Mouse (Mus musculus): ENCODE measurements around the gene Ptprg.
"Not testable (repeated sequence)": the region's sequence is repeated elsewhere in the genome, so short reads cannot be mapped to it uniquely, and the experiment has no call there.

Ptprg gene

GRCm38 (mm10) chr14:11752678-11753077 lies 199.3 kb downstream of the Ptprg start:
- DNase-seq (ENCODE audit: low read depth, low spot score) = no peak

- DNase-seq (ENCODE audit: low read depth, low spot score) = no peak
Measured at GRCm38 (mm10) chr14:11754656-11755055, 201.3 kb downstream of the Ptprg start.

- no peak for DNase-seq (ENCODE audit: low read depth, low spot score)
Measured at GRCm38 (mm10) chr14:11758185-11758584, 204.9 kb downstream of the Ptprg start.

- DNase-seq (ENCODE audit: low read depth, low spot score) = no peak
Measured at GRCm38 (mm10) chr14:11759356-11759755, 206.0 kb downstream of the Ptprg start.

- DNase-seq (ENCODE audit: low read depth, low spot score) = no peak
Measured at GRCm38 (mm10) chr14:11762995-11763394, 209.7 kb downstream of the Ptprg start.

GRCm38 (mm10) chr14:11772736-11773135 lies 219.4 kb downstream of the Ptprg start:
- no peak for DNase-seq (ENCODE audit: low read depth, low spot score)

GRCm38 (mm10) chr14:11774476-11775037 lies 221.2 kb downstream of the Ptprg start:
- DNase-seq (ENCODE audit: low read depth, low spot score) = peak; percentile 19

- DNase-seq (ENCODE audit: low read depth, low spot score) = peak; percentile 71
Measured at GRCm38 (mm10) chr14:11775204-11775603, 221.9 kb downstream of the Ptprg start.

GRCm38 (mm10) chr14:11775951-11776495 lies 222.7 kb downstream of the Ptprg start:
- no peak for DNase-seq (ENCODE audit: low read depth, low spot score)

GRCm38 (mm10) chr14:11776566-11776965 lies 223.2 kb downstream of the Ptprg start:
- DNase-seq (ENCODE audit: low read depth, low spot score) = no peak

- no peak for DNase-seq (ENCODE audit: low read depth, low spot score)
Measured at GRCm38 (mm10) chr14:11791190-11791589, 237.9 kb downstream of the Ptprg start.

GRCm38 (mm10) chr14:11793847-11794246 lies 240.5 kb downstream of the Ptprg start:
- DNase-seq (ENCODE audit: low read depth, low spot score) = no peak

- DNase-seq (ENCODE audit: low read depth, low spot score) = no peak
Measured at GRCm38 (mm10) chr14:11802355-11803035, 249.2 kb downstream of the Ptprg start.

- DNase-seq (ENCODE audit: low read depth, low spot score) = no peak
Measured at GRCm38 (mm10) chr14:11806674-11807073, 253.3 kb downstream of the Ptprg start.

GRCm38 (mm10) chr14:11807465-11807864 lies 254.1 kb downstream of the Ptprg start:
- DNase-seq (ENCODE audit: low read depth, low spot score) = no peak

- DNase-seq (ENCODE audit: low read depth, low spot score) = no peak
Measured at GRCm38 (mm10) chr14:11811142-11811761, 257.9 kb downstream of the Ptprg start.

GRCm38 (mm10) chr14:11812291-11812690 lies 259.0 kb downstream of the Ptprg start:
- DNase-seq (ENCODE audit: low read depth, low spot score) = no peak

GRCm38 (mm10) chr14:11814811-11815210 lies 261.5 kb downstream of the Ptprg start:
- DNase-seq (ENCODE audit: low read depth, low spot score) = not testable (repeated sequence)

GRCm38 (mm10) chr14:11817236-11817635 lies 263.9 kb downstream of the Ptprg start:
- DNase-seq (ENCODE audit: low read depth, low spot score) = no peak

- no peak for DNase-seq (ENCODE audit: low read depth, low spot score)
Measured at GRCm38 (mm10) chr14:11818054-11818453, 264.7 kb downstream of the Ptprg start.

- no peak for DNase-seq (ENCODE audit: low read depth, low spot score)
Measured at GRCm38 (mm10) chr14:11818721-11819120, 265.4 kb downstream of the Ptprg start.

- no peak for DNase-seq (ENCODE audit: low read depth, low spot score)
Measured at GRCm38 (mm10) chr14:11819326-11819725, 266.0 kb downstream of the Ptprg start.

All from retina, postnatal 7 days (tissue).